Mouse (Mus musculus): Measurements from ENCODE around the gene Ttc3.

DNA sequence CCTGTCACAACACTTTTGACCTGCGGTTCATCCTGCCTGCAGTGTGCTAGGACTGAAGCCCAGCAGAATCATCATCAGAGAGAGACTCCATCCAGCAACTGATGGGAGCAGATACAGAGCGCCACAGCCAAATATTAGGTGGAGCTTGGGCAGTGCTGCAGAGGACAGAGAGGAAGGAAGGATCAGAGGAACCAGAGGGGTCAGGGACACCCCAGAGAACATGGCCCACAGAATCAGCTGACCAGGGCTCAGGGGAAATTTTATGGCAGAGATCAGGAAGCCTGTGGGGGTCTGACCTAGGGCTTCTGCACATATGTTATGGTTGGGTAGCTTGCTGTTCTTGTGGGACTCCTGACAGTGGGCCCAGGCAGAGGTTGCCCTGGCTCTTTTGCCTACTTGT lies 147.2 kb downstream of the Ttc3 start:
- TF ChIP-seq CTCF (IDR thresholded peaks at IDR 0.05) (no peak), EP300 (IDR thresholded peaks at IDR 0.05) (no peak)

All from lung, postnatal 0 days (tissue).